Mouse (Mus musculus): ENCODE data around the gene Gnaz.
A peak's percentile ranks its signal among the peaks of the same experiment; 100 is the strongest.

DNA sequence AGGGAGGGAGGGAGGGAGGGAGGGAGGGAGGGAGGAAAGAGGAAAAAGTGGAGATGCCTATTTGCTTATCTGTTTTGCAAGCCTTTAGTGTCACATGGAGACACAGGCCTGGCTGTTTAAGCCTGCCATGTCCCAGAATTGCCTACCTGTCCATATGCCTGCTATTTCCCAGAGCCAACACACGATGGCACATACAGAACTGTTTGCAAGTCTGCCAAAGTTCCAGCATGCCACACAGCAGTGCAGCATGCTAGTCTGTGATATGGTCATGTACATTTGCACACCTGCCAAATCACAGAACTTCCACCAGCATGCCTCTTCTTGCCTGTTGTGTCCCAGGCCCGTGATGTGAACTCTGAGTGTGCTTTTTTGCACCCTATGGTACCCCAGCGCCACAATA, 36.4 kb upstream of the Gnaz start:
- TF ChIP-seq CTCF (IDR thresholded peaks at IDR 0.05; ENCODE audit: low read depth): peak; percentile 14; the same call in 1 of the 2 replicates
- no peak for TF ChIP-seq EP300 (IDR thresholded peaks at IDR 0.05; ENCODE audit: low read depth)
